Mouse (Mus musculus): Measurements from ENCODE around the gene Hdac7.

The Hdac7 gene

DNA sequence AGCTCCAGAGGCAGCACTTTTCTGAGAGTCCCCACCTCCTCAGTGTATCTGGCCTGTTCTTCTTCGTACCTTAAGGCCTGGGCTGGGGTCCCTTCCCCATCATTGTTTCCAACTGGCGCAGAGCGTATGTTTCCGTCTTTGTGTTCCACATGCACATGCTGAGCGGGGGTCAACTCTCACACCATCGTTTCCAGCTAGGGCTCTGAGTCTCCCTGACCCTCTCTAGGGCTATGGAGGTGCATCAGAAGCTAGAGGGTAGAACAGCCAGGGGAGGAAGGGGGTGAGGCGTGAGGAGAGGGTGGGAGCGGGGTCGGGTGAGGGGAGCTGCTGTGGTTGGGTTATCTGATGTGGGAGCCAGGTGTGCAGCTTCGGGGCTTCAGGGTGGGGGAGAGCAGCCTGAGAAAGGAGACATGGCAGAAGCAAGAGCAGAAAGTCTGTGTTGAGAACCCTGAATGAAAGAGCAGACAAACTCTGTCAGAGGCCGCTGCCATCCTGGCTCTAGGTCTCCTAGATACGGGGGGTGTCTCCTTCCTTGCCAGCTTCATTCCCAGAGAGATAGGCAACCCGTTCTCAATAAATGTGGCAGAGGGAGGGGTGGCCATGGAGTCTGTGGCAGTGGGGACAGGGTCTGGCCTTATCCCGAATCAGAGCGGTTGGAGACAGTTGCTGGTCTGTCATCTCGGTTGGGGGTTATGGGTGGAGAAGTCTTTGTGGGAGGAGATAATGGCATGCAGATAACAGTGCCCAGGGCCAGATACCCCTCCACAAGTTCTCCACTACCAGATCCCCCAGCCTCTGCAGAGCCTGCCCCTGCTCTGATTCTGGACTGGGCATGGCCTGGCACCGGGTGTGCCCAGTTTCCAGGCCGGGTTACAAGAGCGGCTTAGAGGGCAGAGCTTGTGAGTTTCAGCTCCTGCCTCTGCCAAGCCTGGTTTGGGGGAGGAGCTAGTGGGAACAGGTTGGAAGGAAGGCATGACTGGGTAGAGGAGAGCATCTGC is at the start of gene Hdac7:
Gene Hdac7, minus strand, starts transcription at position 466 of the 998 bp plus-strand sequence.
- 85% methylated on average over 19 of the region's 19 CpGs for WGBS

DNA sequence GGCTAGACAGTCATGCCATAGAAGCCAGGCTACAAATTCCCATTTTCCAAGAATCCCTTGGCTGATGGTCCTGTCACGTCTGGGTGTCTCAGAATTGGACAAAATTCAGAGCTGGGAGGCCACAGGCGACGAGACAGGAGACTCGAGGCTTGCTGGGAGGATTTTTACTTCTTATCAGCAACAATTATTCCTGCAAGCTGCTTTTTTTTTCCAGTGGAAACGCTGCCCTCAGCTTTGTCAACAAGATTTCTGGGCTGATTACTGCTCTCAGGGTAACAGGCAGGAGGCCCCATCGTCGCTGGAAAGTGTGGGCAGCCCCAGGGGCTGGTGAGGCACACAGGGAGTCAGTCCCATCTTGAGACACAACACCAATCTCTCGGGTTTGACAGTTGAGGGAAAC is 48.2 kb upstream of the Hdac7 start:
- WGBS, result 76% methylated on average over 8 of the region's 8 CpGs

DNA sequence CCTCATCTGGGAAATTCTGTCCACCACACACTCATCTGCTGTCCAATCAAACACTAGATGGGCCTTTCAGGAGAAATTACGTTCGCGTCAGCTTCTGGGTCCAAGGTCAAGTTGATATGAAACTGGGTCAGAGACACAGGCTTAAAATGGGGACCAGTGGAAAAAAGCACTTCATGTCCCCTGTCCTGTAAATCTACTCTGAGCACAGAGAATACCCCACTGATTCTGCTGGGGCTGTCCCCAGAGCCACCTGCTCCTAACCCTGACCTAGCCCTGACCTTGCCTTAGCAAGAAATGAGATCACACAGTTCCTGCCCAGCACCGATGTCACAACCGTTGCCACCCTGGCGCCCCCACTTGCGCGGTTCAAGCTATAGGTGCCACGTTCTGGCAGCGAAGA is 46.1 kb upstream of the Hdac7 start:
- WGBS, result 94% methylated on average over 10 of the region's 10 CpGs

DNA sequence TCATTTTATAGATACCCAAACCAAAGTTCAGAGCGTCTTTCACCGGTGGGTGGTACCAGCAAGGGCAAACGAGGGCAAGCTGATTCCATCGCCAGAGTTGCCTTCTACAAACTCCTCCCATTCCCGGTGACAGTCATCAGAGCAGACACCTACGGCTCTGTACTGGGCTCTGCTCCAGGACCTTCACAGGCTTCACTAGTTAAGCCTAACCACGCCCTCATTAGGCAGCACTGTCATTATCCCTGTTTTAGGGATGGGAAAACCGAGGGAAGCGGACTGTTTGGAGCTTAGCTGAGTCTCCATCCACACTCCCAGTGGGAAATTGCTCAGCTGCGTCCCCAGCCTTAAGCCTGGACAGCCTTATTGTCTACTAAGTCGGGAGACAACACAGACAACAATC is 45.7 kb upstream of the Hdac7 start:
- WGBS, result 41% methylated on average over 11 of the region's 11 CpGs

DNA sequence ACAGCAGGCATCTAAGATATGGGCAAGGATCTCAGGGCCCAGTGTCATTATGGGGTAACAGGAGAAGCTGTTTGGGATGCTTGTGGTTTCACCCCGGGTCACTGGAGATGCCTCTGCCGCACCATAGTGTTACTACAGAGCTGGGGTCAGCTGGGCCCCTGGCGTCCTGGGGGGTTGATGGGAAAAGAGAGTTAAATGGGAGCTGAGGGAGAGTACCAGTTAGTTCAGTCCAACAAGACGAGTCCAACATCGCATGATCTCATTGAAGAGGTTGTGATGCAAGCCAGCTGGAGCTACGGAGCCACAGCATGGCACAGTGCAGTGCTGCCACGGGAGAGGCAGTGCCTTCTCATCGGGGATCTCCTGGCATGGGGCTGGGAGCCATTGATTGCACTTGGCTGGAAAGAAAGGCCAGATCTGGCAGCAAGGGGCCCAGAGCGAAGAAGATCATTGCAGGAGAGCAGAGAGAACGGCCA is 43.3 kb upstream of the Hdac7 start:
- 83% methylated on average over 10 of the region's 10 CpGs for WGBS

DNA sequence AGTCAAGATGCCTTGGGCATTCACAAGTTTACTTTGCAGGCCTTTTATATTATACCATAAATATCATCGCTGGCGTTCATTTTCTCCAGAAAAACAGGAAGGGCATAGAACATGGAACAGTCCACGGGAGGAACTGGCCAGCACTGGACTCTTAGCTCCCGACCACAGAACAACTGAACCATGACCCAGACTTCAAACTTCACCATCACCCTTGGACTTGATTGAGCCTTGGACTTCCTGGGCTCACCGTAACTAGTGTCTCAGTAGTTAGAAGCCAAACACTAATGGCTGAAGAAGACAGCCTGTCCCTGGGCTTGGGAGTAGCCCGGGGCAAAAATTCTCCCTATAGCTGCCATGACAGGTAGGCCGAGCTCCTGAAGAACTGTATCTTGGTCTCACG is 37.1 kb upstream of the Hdac7 start:
- WGBS, result 93% methylated on average over 8 of the region's 8 CpGs

DNA sequence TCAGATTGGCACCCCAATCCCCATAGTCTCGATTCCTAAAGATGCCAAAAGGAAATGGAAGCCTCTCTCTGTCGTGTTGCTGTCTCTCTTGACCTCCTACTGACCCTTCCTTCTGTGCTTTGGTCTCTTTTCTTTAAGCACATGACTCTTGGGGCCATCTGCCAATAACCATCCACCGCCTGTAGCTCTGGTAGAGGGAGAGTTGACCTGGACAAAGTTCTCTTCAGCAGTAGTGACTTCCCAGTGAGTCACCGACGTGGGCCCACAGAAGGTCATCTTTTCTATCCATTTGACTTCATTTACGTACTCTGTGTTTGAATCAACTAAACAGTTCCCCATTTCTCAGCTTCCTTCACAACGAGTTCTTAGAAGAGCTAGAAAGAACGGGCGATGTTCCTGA is 36.1 kb upstream of the Hdac7 start:
- WGBS, result 81% methylated on average over 9 of the region's 9 CpGs

DNA sequence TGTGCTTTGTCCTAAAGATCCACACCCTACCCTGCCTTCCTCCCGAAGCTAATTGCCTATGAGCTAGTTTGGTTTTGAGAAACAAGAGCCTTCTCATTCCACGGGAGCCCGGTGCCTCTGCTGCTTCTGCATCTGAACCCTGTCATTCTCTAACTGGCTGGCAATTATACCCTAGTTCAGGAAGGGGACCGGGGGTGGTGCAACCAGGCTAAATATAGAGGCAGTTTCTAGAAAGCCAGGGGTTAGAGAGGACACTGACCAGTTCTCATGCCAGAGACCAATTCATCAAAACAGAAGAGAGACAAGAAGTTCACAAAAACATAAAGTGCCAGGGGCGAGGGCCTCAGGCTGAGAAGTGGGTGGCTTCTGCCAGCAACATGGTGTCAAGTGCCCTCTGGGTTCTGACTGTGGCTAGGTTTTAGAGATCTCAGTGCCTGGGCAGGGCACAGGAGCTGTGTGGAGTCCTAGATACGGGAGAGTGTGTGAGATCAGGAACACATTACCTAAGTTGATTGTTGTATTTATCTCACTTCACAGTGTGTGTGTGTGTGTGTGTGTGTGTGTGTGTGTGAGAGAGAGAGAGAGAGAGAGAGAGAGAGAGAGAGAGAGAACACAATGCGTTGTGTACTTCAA is 34.5 kb upstream of the Hdac7 start:
- WGBS, result 60% methylated on average over 7 of the region's 7 CpGs

DNA sequence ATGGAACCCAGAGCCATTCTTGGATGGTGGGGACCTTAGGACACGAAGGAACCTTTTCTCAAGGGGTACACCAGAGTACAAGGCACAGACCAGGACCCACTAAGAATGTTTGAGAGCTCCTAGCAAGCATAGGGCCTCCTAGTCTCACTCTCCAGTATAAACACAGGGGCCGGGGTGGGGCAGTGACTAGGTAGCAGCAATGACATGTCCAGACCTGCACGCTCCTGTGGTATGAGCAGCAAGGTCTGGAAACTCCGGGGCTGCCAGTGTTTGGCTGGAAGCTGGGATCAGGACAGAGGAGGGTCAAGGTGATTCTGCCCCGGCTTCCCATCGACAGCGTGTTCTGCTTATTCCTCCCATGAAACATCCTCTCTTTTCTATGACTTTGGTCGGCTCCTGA is 31.5 kb upstream of the Hdac7 start:
- 90% methylated on average over 8 of the region's 8 CpGs for WGBS

DNA sequence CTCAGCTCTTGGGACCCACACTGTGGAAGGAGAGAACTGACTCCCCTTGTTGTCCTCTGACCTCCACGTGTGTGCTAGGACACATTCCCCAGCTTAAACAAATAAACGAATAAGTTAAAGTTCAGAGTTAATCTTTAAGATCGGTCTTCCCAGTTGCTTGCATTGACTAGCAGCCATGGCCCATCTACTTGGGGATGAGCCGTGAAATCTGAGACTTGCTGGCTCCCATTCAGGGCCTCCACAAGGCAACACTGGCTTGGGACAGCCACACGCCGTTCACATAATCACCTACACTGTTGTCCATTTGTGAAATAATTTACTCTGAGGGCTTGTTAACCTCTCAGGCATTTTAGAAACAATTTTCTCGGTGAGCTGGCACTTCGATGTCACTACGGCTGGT is 29.4 kb upstream of the Hdac7 start:
- WGBS, result 87% methylated on average over 9 of the region's 9 CpGs

DNA sequence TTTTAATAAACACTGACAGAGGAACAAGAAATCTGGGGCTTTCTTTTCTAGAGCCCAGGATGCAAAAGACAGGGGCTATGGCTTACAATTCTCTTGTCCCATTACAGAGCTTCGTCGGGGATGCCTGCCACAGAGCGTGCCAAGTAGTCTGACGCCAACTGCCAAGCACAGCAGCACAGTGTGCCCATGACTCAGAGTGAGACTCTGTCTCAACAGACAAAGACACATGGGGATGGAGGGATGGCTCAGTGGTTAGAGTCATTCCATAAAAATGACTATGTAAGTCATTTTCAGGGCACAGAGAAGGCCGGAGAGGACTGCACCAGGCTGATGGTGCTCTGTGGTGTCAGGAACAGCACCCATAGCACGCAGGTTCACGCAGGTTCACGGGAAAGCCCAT is 27.9 kb upstream of the Hdac7 start:
- 73% methylated on average over 8 of the region's 8 CpGs for whole genome bisulfite sequencing

DNA sequence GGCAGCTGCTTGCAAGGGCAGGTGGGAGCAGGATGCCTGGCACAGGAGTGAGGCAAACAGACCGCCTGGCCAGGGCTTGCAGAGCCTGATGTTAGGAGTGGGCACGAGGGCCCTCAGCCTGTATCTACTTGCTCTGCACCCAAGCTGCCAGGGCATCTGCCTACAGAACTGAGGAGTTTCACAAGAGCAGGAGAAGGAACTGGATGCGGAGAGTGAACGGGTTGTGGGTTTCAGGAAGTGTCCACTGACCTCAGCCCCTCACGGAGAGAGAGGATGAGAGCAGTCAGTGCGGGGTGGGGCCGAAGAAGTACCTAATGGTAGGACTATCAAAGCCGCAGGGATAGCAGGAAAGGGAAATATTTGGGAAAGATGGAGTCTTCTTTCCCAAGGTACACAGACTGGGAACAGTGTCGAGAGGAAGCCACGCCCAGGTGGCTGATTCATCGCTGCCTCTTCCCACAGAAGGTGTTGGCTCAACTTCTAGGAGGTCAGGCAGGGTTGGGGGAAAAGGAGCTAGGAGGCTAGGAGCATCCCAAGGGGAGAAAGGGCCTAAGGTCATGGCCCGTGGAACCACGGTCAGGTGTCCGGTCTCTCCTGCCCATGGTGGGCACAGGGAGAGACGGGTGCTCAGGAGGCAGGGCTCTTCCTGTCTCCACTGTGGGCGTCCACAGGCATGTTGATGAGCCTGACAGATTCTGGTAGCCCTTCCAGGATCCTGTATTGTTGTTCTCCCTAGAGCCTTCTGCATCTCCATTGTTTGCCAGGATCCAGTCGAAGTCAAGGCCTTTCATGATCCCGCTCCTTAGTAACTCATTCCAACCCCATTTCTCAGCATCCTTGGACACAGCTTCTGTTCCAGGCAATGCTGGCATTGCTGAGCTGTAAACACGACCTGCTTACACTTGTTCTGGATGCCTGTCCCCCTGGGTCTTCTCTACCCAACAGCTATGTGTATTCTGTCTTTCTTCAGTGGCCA is 27.0 kb upstream of the Hdac7 start:
- 75% methylated on average over 19 of the region's 19 CpGs for WGBS

DNA sequence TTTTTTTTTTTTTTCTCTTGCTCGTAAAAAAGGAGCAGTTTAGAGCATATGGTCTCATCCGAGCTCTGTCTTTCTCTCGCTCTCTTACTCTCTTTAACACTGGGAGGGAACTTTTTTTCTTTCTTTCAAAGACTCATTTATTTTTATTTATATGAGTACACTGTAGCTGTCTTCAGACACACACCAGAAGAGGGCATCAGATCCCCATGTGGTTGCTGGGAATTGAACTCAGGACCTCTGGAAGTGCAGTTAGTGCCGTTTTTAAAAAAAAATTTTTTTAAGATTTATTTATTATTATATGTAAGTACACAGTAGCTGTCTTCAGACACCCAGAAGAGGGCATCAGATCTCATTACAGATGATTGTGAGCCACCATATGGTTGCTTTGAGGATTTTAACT is 25.8 kb upstream of the Hdac7 start:
- 56% methylated on average over 4 of the region's 4 CpGs for WGBS

DNA sequence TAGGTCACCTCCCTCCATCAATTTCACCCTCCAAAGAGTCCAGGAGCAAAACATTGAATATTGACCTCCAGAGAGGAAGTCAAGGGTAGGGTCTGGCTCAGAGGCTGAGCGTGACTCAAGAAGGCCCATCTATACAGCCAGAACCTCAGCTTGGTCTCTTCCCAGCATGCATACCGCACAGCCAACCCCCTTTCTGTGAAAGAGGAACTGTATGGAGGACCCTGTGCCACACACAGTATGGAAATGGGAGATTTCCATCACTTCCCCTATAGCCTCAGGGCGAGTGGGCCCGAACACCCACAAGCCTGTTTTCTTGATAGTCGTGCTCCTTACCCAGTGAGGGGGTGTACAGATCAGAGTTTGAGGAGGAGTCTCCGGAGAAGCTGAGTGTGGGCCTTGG is 24.7 kb upstream of the Hdac7 start:
- WGBS, result 62% methylated on average over 6 of the region's 6 CpGs

DNA sequence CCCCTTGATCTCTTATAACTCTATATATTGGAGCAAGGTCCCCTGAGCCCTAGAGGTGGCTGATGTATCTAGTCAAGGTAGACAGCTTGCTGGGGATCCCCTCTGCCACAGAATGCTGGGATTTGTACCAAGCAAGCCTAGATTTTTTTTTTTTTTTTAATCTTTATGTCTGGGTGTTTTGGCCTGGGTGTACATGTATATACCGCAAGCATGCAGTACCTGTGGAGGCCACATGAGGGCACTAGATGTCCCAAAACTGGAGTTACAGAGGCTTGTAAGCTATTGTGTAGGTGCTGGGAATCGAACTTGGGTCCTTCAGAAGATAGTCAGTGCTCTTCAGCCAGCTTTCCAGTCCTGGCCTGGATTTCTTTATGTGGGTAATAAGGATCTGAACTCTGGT is 21.7 kb upstream of the Hdac7 start:
- WGBS, result 98% methylated on average over 2 of the region's 2 CpGs

DNA sequence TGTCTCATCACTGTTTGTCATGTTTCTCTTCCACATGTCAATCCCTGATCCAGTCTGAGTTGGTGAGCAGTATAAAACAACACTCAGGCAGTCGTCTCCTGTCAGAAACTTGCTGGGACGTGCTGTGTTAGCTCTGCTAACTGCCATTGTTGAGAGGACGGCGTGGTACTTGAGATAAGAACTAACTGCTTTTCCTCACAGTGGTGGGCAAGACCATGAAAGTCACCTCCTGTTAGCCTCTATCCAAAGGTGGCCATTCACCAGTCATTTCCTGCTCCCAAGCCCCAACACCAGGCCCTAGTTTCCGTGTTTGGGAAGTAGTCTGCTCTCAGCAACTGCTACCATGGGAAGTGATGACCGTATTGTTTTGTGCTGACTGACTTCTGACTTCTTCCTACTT is 20.9 kb upstream of the Hdac7 start:
- 73% methylated on average over 6 of the region's 6 CpGs for WGBS

DNA sequence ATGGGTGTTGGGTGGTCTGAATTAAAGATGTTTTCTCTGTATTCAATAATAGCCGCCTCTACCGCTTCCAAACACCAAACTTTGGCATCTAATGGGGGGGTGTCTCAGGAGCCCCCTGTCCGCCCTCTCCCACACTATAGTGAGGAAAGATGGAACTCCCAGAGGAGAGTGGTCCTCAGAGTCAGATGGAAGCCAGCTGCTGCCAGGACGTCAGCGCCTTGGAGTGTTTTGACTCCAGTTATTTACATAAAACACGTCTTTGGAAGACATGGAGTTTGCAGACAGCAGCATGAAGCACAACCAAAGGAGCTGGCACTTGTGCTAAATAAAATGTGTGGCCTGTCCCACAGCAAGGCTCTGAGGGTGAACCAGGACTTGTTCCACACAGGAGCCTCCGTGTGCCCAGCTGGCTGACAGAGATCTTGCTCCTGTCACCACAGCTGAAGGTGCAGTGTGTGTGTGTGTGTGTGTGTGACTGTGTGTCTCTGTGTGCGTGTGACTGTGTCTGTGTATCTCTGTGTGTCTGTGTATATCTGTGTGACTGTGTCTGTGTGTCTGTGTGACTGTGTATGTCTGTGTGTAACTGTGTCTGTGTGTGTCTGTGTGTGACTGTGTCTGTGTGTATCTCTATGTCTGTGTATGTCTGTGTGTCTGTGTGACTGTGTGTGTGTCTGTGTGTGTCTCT is 20.2 kb upstream of the Hdac7 start:
- 72% methylated on average over 8 of the region's 8 CpGs for WGBS

DNA sequence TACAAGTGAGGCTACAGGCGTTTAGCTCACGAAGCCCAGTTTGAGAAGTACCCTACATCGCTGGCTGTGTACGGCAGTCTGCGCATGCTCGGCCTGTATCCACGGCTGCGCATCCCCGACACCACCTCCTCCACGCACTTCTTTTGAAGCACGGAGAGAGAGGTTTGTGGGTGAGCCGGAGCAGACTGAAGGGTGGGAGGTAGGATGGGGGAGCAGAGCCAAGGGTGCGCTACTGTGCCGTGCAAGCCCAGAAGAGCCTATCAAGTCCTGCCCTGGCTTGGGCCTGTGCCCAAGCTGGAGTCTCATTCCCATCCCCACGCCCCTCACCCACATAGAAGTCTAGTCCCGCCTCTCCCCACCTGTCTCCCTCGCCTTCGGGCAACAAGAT is 19.2 kb upstream of the Hdac7 start:
- WGBS, result 52% methylated on average over 18 of the region's 18 CpGs

DNA sequence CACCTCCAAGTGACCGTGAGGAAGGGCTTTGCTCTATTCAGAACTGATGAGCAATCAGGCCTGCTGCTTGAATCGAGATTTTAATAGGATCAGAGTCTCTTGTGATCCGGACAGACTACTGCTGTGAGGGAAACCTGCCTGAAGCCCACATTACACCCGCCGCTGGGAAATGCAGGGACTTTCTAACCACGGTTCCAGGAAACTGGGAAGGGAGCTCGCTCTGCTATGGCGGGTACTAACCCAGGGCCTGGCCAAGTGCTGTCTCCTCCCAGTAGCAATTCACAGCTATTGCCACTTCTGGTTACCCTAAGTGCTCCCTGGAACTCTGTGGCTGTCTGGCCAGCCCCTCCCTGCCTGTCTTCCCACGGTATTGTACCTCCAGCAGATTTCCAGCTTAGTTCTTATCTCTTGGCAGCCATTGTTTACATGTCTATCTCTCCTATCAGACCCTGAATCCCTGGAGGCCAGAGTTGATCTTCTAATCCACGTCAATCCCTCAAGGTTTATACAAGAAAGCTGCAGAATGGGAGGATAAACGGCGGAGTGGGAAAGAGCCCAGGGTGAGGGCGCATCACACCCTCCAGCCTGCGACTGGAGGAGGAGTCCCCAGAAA is 18.7 kb upstream of the Hdac7 start:
- 42% methylated on average over 14 of the region's 14 CpGs for WGBS

DNA sequence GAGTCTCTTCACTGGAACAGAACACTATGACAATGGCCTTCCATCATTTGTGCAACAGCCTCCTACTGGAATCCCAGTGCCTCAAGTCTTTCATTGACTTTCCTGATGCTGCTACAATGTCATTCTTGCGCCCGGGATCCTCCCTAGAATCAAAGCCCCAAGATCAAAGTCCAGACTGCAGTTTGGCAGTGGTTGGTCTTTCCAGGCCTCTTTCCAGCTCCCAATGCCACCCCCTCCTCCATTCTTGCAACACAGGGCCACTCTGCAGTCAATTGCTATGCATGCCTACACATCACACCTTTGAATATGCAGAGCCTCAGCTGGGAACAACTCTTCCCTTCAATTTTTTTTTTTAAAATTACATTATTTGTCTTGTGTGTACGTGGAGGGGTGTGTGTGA is 16.1 kb upstream of the Hdac7 start:
- 70% methylated on average over 3 of the region's 3 CpGs for WGBS

DNA sequence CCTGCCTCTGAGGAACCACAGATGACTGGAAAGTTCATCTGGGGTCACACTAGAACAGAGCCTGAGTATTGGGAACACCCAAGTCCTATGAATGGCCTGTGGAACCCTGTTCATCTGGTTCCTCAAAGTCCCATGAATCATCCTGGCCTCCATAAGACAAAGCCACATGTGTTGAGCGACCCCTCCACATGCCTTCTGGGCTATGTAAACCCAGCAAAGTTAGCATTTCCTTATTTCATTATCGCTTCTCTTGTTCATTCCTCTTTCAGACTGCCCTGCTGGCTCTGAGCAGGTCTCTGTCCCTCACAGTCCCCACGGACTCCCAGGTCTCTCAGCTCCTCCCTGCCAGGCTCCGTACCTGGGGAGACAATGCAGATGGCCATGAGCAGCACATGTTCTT is 14.1 kb upstream of the Hdac7 start:
- 87% methylated on average over 4 of the region's 4 CpGs for WGBS
